31 mouse cellular contexts compared by ENCODE assay signal in genomic region chr3:121255501-121255900, GRCm38 (mm10). TPM values are rescaled to one million over a fixed set of nuclear protein-coding genes. Genes with fewer than 3 reads are reported as not detected.
"Had no signal": no experiment of that assay in that cellular context is flagged by ENCODE, and none has a peak within 500 bp of the region (broad histone marks: within the 10 kb centered on the region; RNA-seq: fewer than 3 reads in every experiment).

No protein-coding gene starts in this region.

- H3K36me3 ChIP-seq: limb, embryonic 10.5 days; limb, embryonic 12.5 days; limb, embryonic 13.5 days; limb, embryonic 15.5 days; lung, embryonic 15.5 days; midbrain, embryonic 10.5 days; midbrain, embryonic 12.5 days; midbrain, embryonic 13.5 days; midbrain, embryonic 15.5 days; neural tube, embryonic 12.5 days; neural tube, embryonic 13.5 days had no signal

- H3K4me2 ChIP-seq: limb, embryonic 12.5 days; limb, embryonic 13.5 days; limb, embryonic 15.5 days; liver, embryonic 11.5 days; liver, embryonic 15.5 days; lung, embryonic 14.5 days; lung, embryonic 15.5 days; midbrain, embryonic 11.5 days; midbrain, embryonic 12.5 days; midbrain, embryonic 13.5 days; midbrain, embryonic 15.5 days; neural tube, embryonic 12.5 days; neural tube, embryonic 13.5 days had no signal

- H3K27ac ChIP-seq: left cerebral cortex, adult 2 months; limb, embryonic 10.5 days; limb, embryonic 12.5 days; limb, embryonic 13.5 days; limb, embryonic 15.5 days; liver, embryonic 14.5 days; liver, embryonic 15.5 days; lung, embryonic 15.5 days; macrophage; midbrain, embryonic 10.5 days; midbrain, embryonic 12.5 days; midbrain, embryonic 13.5 days; midbrain, embryonic 15.5 days; neural tube, embryonic 12.5 days; neural tube, embryonic 13.5 days had no signal

- H3K27me3 ChIP-seq: liver, embryonic 15.5 days had no signal

- ATAC-seq: liver, postnatal 0 days; lung, postnatal 0 days; midbrain, embryonic 13.5 days; midbrain, embryonic 15.5 days; midbrain, embryonic 16.5 days had no signal

- DNase-seq: left cerebral cortex, postnatal 4 days; liver, postnatal 0 days; lung, adult 18-20 months; lung, adult 2 months; lung, embryonic 14.5 days; lung, postnatal 10 days; lung, postnatal 14 days; lung, postnatal 36 days; lung, postnatal 4 days; midbrain, embryonic 14.5 days had no signal

- H3K9ac ChIP-seq: limb, embryonic 12.5 days; limb, embryonic 13.5 days; limb, embryonic 15.5 days; liver, embryonic 14.5 days; liver, embryonic 15.5 days; liver, postnatal 0 days; lung, embryonic 14.5 days; lung, embryonic 15.5 days; midbrain, embryonic 12.5 days; midbrain, embryonic 13.5 days; midbrain, embryonic 15.5 days; neural tube, embryonic 12.5 days; neural tube, embryonic 13.5 days had no signal

- H3K9me3 ChIP-seq: limb, embryonic 10.5 days; limb, embryonic 12.5 days; limb, embryonic 13.5 days; limb, embryonic 15.5 days; liver, embryonic 15.5 days; lung, embryonic 15.5 days; megakaryocyte, embryonic 14.5 days; midbrain, embryonic 10.5 days; midbrain, embryonic 12.5 days; midbrain, embryonic 13.5 days; midbrain, embryonic 15.5 days; neural tube, embryonic 12.5 days; neural tube, embryonic 13.5 days had no signal

- H3K4me1 ChIP-seq: limb, embryonic 10.5 days; limb, embryonic 12.5 days; midbrain, embryonic 10.5 days; midbrain, embryonic 12.5 days; midbrain, embryonic 15.5 days; neural tube, embryonic 12.5 days had no signal

- H3K4me3 ChIP-seq: left cerebral cortex, adult 2 months; limb, embryonic 10.5 days; limb, embryonic 12.5 days; limb, embryonic 13.5 days; limb, embryonic 15.5 days; liver, embryonic 15.5 days; lung, embryonic 15.5 days; megakaryocyte, embryonic 14.5 days; midbrain, embryonic 10.5 days; midbrain, embryonic 12.5 days; midbrain, embryonic 13.5 days; midbrain, embryonic 15.5 days; myocyte; neural tube, embryonic 12.5 days; neural tube, embryonic 13.5 days had no signal

RNA-seq across cellular contexts. Expression of gene Tmem56, which starts 27.4 kb away (rescaled TPM):
- polyA plus RNA-seq: macrophage had no signal
